Mouse (Mus musculus) frontal cortex, adult (tissue): ENCODE measurements around the gene Maip1.

ENCODE experiments used
- ATAC-seq: cut with Nextera tagmentation; 2 replicates; pipeline ENCODE4 v1.9.2; 2017; ENCODE audit warnings: mild to moderate bottlenecking, moderate library complexity, mixed read lengths; ENCODE audit not compliant: low TSS enrichment

Maip1 gene

DNA sequence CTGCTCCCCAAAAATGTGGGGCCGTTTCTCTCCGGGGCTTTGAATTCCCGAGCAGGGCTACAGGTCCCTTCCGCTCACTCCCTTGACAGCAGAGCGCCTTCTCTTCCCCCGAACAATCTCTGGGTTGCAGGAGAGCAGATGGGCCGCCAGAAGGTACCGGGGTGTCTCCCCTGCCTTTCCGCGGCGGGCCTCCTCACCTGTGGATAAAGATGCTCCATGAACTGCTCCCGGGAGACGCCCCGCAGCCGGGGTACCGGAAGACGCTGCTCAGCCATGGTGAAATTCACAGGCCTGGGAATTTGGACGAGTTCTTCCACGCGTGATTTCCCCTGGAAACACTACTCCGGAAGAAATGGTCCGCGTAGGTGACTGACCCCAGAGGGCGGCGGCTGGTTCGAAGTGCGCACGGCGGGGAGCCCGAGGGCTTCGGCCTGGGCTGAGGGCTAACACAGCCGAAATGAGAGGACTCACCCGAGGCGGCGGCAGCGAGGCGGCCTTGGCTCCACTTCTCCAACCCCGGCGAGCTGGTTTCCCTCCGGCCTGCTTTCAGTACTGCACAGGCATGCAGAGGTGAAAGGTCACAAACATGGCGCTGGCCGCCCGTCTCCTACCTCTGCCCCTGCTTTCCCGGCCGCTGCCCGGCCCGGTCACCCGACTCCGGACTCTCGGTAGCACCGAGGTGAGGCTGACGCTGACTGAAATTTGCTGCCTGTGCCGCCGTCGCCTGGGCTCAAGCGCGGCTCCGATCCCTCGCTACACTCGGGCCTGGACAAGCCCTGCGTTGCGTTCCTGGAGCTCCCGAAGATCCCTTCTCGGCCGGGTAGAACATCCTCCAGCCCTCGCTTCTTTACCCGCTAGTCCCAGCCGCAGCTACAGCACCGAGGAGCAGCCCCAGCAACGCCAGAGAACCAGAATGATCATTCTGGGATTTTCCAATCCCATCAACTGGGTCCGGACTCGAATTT, at the start of gene Maip1, which contains the start of gene Tyw5:
Maip1 (plus strand) TSS at position 142 of the 965 bp plus-strand sequence.
Tyw5 (minus strand) TSS at position 915 of the 965 bp plus-strand sequence.
- peak; percentile 97 for ATAC-seq

DNA sequence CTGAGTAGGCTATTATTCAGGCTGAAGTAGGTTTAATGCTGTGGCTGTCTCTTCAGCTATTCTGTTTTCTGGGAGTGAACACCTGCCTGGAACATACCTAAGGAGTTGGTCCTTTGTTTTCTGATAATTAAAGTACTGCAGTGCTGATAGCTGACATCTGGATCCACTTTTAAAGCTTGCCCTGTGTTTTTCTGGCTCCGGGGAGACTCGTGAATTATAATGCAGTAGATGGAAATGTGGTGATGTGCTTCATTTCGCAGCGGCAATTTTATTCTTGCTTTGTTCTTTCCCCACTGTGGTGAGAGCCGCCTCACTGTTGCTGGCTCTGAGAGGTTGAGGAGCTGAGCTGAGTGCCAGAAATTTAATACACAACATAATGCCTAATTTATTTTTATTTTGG, 47.6 kb upstream of the Maip1 start:
- no peak for ATAC-seq

DNA sequence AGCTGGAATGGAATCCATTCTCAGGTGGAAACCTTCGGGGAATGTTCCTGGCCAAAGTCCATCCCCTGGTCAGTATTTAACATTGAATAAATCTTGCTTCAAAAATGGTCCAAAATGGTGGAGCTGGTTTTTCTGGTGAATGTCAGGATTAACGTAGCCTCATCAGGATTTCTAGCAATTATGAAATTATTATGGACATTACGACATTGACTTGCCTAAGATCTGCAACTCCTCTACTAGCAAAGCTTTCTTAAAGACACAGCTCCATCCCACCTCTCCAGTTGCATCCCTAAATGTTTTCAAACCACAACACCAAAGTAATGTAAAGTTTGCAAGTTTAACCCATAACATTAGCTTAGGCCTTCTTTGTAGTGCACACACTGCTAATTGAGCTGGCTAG, 38.7 kb upstream of the Maip1 start:
- ATAC-seq = no peak

DNA sequence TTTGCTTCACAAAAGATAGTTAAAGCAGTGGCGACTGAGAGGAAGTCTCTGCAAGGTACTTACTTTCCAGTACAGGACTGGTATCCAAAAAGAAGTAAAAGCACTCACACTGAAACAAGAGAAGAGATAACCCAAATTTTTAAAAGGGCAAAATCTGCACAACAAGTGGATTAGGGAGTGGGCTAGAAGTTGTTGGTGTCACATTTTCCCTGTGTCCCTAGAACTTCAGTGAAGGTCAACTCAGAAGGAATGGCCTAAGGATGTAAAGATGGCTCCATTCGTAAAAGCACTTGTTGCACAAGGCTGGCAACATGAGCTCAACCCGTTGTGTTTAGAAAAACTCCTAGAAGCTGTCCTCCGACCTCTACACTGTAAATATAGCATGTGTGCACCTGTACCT, 37.0 kb upstream of the Maip1 start:
- ATAC-seq = no peak

DNA sequence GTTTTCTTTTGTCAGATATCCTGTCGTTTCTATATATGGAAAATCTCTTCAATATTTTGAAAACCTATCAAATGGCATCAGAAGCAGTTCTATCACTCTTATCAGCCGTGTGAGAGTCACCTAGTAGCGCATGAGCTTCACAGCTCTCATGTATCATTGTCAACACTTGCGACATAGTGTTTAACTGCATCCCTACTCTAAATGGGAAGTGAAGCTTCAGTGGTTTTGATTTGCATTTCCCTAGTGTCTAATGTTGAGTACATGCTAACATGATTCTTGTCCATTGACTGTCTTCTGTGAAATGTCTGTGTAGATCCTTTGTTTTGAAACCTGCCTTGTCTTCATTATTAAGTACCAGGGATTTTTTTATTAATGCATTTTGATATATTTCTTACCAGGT, 35.7 kb upstream of the Maip1 start:
- ATAC-seq = no peak

DNA sequence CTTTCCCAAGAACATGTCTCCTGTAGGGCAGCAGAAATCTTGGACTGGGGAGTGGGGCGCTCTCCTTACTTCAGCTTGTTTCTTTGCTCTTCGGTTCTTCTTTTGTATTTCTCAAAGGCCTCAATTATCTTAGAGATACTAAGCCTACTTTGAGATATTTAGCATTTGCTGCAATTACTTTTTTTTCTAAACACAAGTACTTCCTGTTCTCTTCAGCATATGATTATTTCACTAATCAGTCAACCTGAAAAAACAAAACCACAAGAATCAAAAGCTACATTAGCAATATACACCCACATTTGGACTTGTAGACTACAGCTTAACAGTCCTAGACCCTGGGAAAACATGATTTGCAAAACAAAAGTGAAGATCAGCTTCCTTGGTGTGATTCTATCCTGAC, 30.9 kb upstream of the Maip1 start:
- no peak for ATAC-seq

DNA sequence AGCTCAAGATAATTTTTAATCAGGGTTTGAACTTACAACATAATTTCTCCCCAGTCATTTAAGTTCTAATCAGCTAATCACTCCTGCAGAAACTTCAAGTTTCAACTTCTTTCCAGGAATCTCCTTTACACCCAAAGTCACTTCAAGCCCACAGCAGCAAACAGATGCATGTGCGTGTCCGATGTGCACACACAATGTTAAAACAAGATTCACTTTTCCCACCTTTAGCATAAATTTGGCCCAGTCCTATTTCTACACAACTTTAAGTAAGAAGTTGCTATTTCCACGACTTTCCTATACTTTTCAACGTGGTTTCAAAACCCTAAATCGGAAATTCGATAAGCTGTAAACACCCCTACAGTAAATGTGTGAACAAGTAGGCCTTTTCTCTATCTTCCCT, 29.3 kb upstream of the Maip1 start:
- ATAC-seq = no peak

DNA sequence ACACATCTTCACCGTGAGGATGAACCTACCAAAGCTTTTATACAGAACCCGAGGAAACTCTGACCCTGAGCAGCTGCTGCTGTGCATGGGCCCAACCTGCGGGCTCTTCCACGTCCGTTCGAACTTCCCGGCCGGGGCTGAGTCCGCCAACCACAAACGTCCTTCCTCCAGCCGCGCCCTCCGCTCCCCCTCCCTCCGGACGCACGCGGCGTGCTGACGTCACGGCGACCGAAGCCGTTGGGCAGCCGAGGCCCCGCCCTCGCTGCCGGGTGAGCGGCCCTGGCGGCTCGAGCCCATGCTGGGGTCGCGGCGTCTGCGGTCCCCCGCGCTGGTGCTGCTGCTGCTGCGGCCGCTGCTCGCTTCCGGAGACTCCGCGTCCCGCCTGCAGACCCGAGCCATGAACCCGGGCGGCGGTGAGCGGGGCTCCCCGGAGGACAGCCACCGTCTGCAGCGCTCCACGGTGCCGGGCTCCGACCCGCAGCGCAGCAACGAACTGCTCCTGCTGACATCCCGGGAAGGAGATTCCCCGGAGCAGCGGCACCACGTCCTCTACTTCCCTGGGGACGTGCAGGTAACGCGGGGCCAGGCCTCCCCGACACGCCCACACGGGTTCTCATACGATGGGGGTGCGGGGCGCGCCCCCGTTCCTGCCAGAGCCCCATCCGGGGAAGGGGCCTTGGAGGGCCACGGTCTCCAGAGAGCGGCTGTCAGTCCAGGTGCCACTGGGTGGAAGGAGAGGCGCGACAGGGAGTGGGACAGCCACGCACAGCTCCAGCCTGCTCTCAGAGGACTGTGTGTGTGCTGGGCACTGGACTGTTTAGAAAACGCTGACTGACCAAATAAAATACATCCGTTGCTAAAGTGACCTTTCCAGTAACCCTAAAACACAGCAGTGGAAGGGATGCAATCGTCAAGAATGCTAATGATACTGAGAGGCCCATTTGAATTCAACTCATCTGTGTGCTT, 28.5 kb upstream of the Maip1 start, which contains the start of gene 1700066M21Rik:
1700066M21Rik (plus strand) TSS at position 245 of the 966 bp plus-strand sequence.
- ATAC-seq = peak; percentile 94

DNA sequence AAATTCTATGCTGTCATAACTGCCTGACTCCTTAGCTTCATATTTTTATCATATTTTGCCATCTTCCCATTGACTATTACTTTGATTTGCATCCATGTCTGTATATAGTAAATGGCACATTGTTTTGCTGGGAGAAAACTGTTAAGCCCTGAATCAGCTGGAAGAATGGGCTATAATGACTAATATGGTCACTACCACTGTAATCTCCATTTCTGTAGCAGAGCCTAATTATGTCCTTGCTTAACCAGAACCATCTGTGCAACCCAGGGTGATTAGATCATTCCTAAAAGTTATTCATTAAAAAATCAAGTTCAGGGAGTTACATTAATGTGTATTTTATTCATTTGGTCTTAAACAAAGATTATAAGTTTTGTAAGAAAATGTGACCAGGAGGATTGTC, 19.6 kb upstream of the Maip1 start:
- no peak for ATAC-seq

DNA sequence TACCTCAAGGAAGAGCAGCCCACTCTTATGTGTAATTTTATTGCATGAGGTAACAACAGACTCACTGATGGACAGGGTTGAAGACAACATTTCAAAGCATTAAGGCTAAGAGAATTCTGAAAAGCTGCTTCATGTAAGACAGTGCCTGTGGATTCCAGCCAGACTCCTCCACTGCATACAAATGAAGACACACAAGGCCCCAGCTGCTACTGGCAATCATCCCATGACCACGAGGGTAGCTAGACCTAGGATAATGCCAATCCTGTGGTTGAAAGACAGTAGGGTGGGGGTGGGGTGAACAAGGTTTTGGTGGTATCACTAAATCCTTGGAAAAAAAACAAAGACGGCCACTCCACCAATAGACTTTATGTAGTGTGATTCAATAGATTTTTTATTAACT, 18.3 kb upstream of the Maip1 start:
- ATAC-seq = peak; percentile 65

DNA sequence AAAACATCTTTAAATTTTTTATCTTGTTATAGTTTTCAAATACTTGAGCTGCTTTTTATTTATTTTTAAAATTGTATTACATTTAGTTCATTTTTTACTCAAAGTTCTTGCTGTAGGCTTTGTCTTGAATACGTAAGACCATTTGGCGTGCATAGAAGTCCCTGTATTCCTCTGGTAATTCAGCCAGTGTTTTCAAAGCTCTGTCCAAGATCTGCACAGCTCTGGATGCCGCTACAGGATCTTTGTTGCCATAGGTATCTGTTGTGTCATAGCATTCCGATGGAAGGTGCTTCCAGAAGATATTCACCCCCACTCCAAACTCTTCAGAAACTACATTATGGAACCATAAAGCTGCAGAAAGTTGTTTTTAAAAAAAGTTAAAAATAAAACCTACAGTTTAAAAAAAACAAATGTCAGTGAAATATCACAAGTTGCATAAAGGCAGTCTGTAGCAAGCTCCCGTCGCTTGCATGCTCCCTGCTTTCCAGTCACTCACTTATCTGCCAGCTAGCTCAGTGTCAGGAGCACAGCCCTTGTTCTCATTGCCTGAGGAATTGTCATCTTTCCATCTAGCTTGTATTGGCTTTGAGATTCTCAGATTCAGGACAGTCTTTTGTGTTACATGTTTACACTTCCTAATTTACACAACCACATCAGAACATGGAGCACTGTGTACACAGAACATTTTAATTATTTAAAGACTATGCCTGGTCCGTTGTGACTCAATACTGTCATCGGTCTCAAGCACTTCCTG, 17.5 kb upstream of the Maip1 start:
- ATAC-seq = peak; percentile 70

DNA sequence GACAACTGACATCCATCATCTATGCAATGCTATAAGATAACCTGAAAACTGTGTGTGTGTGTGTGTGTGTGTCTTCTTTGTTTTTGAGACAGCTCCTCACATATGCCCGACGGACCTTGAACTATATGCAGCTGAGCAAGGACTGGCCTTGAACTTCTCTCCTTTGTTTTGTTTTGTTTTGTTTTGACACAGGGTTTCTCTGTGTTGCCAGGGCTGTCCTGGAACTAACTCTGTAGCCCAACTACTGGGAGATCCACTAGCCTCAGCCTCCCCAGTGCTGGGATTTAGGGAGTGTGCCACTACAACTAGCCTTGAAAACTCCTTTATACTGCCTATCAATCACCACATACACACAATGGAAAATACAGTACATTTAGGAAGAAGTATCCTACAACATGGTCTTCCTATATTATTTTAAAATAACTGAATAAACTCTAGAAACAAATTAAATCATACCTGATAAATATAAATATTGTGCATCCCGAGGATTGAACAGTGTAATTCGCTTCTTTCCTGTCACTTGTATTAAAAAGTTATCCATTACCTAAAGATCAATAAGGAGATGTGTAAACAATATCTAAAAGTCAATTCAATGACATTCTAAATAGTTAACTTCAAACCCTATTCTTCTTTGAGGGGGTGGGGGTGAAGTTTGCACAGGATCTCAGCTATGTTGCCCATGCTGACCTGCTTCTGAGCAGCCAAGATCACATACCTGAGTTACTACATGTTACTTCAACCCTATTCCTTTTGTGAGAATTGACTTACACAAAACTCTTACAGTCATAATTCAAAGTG, 14.9 kb upstream of the Maip1 start:
- no peak for ATAC-seq

DNA sequence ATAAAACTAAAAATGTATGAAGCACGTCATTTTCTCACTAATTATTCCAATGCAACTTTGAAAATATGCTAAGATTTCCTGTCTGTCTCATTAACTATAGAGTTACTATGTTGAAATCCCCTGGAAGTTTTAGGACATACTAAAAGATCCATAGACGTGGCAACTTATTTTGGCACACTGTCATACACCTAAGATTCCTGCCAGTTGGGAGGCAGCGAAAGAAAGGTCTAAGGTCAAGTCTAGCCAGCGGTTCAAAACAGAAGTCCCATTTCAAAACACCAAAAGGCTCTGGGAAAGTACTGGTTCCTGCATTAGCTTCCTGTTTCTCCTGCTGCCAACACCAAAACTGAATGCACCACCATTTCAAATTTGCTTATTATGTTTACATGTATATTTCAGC, 13.7 kb upstream of the Maip1 start:
- no peak for ATAC-seq

DNA sequence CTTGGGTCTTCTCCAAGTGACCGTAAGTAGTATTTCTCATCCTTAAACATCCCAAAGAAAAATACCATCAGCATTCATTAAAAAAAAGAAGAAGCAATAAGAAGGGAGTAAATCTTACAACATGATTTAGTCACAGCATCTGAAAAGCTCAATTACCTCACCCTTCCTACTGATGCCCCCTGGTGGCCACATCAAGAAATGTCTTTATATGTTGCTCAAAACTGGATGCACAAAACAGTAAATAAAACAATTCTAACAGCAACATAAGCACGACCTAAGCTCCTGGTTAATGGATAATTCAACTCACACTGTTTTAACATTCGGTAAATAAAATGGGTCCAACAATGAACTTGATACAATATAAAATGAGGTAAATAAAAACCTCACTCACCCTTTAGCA, 12.1 kb upstream of the Maip1 start:
- ATAC-seq = peak; percentile 64; the same call in 1 of the 2 replicates

DNA sequence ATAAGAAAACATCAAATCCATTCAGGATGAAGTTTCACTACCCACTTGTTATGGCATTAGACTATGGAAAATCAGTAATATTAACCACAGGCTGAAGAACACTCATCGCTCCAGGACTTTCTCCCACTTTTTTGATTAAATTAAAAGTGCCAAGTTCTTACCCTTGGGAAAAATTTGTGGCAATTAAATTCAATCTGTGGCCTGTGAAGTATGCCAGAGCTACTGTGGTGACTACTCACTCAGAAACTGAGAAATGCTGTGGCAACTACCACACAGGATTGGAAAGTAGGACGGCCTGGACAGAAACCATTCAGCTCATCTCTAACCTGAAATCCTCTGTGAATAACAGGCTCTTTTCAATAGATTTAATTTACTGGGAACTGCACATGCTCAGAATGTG, 5.8 kb upstream of the Maip1 start:
- peak; percentile 60 for ATAC-seq

DNA sequence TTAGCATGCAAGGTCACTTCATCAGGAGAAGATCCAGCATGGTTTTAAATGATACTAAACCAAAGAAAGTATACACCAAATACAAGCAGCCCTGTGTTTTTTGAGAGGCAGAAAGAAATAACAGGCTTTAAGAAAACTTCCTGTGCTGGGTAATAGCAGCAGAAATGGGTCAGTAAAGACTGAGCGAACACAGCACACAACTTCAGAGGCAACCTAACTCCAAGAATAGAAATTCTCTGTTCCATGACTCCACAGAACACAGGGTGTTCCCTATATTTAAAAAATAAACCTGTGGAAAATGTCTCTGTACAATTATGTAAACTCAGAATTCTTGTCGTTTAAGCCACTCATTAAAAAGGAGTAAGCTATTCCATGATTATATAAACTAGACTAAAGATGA, 5.3 kb upstream of the Maip1 start:
- peak; percentile 94 for ATAC-seq

DNA sequence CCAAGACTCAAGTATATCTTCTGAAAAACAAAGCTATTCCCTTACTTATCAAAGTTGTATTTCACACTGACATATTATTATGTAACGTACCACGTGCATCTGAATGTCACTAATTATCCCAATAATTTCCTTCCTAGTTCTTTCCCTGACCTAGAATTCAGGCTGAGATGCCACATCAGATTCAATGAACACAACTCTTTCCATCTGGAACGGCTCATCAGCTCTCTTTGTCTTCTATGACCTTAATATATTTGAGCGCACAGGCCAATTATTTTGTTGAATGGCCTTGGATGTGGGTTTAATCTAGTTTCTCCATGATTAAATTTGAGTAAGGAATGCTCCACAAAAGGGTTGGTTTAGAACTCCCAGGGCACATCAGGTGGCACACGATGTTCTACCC, 4.0 kb upstream of the Maip1 start:
- no peak for ATAC-seq

DNA sequence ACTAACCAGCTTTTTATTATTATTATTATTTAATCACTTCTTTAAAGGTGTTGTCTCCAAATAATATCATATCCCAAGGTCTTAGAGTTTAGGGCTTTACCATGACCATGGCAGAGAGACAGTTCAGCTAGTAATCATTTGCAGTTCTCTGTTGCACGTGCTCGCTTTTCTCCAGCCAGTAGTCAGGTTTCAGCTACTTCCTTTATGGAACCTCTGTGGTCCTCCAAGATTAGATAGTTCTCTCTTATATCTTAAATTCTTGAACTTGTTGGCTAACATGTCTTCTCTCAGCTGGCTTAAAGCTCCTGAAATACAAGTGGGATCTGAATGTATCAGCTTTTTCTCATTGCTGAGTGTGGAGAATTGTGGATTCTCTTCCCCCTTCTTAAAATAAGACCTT, 2.9 kb downstream of the Maip1 start:
- no peak for ATAC-seq

DNA sequence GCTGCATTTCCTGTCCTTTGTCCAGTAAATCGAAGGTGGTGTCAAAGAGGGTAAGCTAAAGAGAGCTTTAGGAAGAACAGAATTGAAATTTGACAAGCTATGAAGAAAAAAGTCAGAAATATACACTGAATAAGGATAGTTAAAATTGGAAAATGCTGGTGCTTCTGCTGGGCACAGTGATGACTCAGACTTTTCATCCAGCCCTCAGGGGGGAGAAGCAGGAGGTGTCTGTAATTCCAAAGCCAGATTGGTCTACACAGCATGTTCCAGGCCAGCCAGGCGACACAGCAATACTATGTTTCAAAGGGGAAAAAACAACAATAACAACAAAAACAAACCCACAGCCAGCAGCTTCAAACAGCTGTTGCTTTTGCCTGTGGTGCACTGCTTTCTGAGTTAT, 7.3 kb downstream of the Maip1 start:
- peak; percentile 96 for ATAC-seq

DNA sequence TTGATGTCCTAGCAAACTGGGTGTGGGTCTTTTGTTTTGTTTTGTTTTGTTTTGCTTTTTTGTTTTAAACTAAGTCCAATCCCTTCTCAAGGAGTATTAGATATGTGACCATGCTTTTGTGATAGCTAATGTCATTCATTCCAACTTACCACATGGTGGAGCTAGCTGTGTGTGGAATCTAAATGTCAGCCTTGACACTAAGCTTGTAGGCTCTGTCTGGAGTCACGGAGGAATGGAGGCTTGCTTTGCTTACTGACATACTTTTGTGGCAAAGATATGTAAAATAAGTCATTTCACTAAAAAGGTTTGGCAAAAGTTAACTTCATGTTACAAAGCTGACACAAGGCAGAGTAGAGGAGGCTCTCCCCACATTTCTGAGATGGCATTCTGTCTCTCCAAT, 17.6 kb downstream of the Maip1 start:
- ATAC-seq = peak; percentile 95
